Mouse (Mus musculus) urinary bladder, postnatal 4 days (tissue): ENCODE measurements at regions not wholly inside any gene's neighbourhood (a gene's known extent, or its start where the extent isn't known, plus 50 kb on each side); places are given as distances from the start of the nearest gene placed in this dataset.

Experiments
- DNase-seq, 2 experiments: peaks; one replicate each; pipeline ENCODE4 v3.0.0; 2021 to 2022; ENCODE audit warnings: low spot score in 2 of 2

GRCm38 (mm10) chr16:30118876-30119275 lies 54.7 kb downstream of the Hes1 start:
- no peak for DNase-seq

GRCm38 (mm10) chr16:30120330-30121265 lies 56.4 kb downstream of the Hes1 start:
- no peak for DNase-seq

GRCm38 (mm10) chr16:30121596-30121995 lies 57.4 kb downstream of the Hes1 start:
- DNase-seq: no peak

GRCm38 (mm10) chr16:30122211-30123070 lies 58.3 kb downstream of the Hes1 start:
- no peak for DNase-seq

GRCm38 (mm10) chr16:30127015-30127414 lies 62.8 kb downstream of the Hes1 start:
- no peak for DNase-seq

- DNase-seq: no peak
Observed at GRCm38 (mm10) chr16:30128787-30129186, 64.6 kb downstream of the Hes1 start.

GRCm38 (mm10) chr16:30129218-30130112 lies 65.3 kb downstream of the Hes1 start:
- no peak for DNase-seq

GRCm38 (mm10) chr16:30130113-30130471 lies 65.9 kb downstream of the Hes1 start:
- DNase-seq: no peak

- DNase-seq: no peak
Observed at GRCm38 (mm10) chr16:30132086-30132485, 67.9 kb downstream of the Hes1 start.

GRCm38 (mm10) chr16:30134642-30135165 lies 70.5 kb downstream of the Hes1 start:
- no peak for DNase-seq

GRCm38 (mm10) chr16:30136849-30137248 lies 72.7 kb downstream of the Hes1 start:
- DNase-seq: no peak

- no peak for DNase-seq
Observed at GRCm38 (mm10) chr16:30137812-30138211, 73.6 kb downstream of the Hes1 start.

- no peak for DNase-seq
Observed at GRCm38 (mm10) chr16:30144818-30145464, 80.8 kb downstream of the Hes1 start.

- DNase-seq: no peak
Observed at GRCm38 (mm10) chr16:30145465-30146207, 81.5 kb downstream of the Hes1 start.

GRCm38 (mm10) chr16:30146208-30146525 lies 82.0 kb downstream of the Hes1 start:
- no peak for DNase-seq

- DNase-seq: no peak
Observed at GRCm38 (mm10) chr16:30147296-30147695, 83.1 kb downstream of the Hes1 start.

GRCm38 (mm10) chr16:30151104-30151503 lies 86.9 kb downstream of the Hes1 start:
- DNase-seq: no peak

GRCm38 (mm10) chr16:30155070-30155469 lies 90.9 kb downstream of the Hes1 start:
- DNase-seq: no peak

- DNase-seq: no peak
Observed at GRCm38 (mm10) chr16:30155486-30156246, 91.5 kb downstream of the Hes1 start.

GRCm38 (mm10) chr16:30158184-30158583 lies 94.0 kb downstream of the Hes1 start:
- no peak for DNase-seq
